Mouse (Mus musculus): Measurements from ENCODE around the gene Ppfia1.

Ppfia1 gene

DNA sequence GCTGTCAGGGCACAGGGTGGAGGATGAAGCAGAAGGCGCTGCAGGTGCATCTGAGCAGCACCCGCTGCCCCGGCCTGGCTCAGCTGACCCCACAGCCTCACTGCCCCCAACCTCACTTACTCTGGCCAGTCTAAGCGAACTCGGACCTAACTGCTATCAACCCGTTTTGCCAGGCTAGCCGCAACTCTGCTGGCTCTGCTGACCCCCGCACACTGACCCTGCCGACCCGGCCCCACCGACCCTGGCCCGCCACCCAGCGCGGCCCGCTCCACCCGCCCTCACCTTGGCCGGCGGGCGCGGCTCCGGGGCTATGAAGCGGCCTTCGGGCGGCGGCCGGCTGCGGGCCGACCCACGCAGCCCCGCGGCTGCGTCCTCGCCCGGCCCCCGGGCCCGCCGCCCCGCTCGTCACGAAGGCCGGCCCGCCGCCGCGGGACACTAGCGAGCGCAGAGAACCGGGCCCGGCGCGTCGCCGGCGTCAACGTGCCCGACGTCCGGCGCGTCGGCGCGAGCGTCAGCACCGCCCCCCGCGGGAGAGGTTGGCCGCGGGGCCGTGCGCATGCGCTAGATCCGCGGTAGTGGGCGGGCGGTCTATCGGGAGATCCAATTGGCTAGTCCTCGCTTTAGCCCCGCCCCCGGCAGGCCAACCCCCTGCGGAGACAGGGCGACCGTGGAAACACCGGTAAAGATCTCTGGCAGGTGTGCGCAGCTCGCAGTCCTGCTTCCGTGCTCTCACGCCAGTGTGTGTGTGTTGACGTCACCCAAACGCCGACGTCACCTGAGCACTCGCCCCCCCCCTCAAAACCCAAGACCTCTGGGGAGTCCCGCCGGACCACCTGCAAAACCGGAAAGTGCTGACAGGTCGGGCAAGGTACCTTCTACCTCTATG, at the start of gene Ppfia1:
TSS of gene Ppfia1 (minus strand) at position 493 of the 886 bp plus-strand sequence.
- peak; percentile 100 for DNase-seq

DNA sequence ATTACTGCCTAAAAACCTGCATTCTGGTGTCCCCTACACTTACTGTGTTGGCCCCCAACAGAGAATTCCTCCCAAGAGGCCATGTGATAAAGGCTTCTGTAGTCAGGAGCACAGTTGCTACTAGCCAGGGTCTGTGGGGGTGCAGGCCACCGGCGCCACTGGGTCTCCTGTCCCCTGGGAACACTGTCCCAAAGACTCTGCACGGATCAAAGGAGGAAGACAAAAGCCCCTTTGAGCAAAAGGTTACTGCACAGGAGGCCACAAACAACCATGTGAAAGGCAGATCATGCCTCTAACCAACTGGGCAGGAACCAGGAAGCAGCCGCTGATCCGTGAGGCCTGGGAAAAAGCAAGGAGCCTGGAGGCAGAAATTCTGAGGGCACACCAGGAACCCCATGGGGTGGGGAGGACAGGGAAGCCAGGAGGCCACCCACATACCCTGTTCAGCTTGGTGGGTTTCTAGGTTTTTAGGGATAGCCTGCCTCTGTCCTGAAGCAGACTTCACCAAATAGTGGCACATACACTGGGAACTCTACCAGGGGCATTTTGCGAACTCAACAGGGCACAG, 46.9 kb upstream of the Ppfia1 start:
- DNase-seq, result no peak

DNA sequence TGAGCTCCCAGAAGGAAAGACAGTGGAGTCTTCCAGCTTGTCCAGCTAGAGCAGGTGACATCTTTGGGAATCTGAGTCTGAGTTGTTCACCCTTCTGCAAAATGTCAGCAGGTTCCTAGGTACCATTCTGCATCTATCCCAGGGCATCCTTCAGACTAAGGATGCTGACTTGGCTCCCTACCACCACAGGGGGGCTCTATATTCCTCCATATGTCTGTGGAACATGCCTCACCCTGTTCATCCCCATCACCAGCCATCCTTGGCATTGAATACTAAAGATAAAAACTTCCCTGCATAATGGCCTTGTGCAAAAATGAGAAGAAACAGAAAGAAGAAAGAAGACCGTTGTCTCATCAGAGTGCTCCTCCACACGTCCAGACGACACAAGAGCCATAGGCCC, 36.0 kb upstream of the Ppfia1 start:
- no peak for DNase-seq

DNA sequence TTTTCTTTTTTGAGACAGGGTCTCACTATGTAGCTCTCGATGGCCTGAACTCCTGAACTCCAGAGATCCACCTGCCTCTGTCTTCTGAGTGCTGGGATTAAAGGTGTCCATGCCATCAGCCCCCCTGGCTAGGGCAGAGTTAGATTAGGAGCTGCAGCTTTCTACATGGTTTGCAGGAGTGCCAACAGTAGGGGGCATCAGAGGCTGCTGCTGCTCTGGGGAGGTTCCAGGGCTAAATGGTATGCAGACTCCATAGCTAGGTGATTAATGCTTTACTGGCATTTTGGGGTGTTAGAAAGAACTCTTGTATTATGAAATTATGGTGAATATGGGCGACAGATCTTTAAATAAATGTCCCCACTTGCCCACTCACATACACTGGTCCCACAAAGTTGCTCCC, 33.8 kb upstream of the Ppfia1 start:
- DNase-seq, result no peak

DNA sequence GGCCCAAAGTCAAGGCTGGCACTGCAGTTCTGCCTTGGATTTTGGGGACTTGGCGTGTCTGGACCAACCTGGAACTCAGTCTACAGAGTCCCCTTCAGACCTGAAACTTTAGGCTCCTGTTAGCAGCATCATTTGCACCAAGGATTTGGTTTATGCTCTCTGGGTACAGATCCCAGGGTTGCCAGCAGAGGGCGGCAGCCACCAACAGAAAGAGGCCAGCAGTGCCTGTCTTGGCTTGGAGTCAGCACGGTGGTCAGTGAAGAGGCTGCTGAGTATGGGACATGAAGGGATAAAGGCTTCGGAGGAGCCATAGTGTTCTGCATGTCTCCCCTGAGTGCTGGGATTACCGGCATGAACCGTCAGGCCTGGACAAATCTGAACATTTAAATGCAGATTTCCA, 32.1 kb upstream of the Ppfia1 start:
- DNase-seq, result peak; percentile 39

DNA sequence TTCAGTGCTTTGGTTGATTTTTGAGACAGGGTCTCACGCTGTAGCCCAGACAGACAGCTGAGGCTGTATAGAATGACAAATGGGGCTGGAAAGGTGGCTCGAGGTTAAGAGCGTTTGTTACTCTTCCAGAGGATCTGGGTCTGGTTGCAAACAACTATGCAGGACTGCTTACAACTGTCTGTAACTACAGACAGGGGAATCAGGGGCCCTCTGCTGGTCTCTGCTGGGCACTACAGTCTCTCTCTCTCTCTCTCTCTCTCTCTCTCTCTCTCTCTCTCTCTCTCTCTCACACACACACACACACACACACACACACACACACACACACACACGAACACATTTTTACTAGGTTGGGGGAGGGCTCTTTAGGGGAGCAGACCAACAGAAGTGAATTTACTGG, 30.1 kb upstream of the Ppfia1 start:
- DNase-seq, result peak; percentile 51

DNA sequence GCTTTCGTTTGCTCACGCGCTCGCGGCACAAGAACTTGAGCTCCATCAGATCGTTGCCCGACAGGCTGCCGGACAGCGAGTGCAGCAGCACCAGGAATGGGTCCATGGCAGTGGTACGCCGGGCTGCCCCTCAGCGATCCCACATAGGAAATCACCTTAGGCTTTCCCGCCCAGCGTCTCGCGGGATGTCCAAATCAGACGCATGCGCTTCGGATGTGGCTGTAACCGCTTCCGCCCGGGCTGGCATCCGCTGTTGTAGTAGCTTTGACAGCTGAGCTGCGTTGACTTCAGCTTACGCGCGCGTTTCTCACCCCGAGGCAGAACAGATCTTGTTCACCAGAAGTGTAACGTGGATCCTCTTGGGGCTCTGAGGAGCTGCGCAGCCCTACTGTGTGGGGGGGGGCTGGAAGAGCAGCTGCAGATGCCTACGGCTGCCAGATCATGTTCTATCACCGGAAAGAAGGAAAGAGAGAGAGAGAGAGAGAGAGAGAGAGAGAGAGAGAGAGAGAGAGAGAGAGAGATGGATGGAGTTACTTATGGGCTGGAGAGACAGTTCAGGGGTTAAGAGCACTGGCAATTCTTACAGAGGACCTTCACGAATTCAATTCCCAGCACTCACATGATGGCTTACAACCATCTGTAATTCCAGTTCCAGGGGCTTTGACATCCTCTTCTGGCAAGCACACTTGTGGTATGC, 28.9 kb upstream of the Ppfia1 start, which contains the start of gene Fadd:
TSS of gene Fadd (minus strand) at position 180 of the 697 bp plus-strand sequence.
- DNase-seq, result peak; percentile 92

DNA sequence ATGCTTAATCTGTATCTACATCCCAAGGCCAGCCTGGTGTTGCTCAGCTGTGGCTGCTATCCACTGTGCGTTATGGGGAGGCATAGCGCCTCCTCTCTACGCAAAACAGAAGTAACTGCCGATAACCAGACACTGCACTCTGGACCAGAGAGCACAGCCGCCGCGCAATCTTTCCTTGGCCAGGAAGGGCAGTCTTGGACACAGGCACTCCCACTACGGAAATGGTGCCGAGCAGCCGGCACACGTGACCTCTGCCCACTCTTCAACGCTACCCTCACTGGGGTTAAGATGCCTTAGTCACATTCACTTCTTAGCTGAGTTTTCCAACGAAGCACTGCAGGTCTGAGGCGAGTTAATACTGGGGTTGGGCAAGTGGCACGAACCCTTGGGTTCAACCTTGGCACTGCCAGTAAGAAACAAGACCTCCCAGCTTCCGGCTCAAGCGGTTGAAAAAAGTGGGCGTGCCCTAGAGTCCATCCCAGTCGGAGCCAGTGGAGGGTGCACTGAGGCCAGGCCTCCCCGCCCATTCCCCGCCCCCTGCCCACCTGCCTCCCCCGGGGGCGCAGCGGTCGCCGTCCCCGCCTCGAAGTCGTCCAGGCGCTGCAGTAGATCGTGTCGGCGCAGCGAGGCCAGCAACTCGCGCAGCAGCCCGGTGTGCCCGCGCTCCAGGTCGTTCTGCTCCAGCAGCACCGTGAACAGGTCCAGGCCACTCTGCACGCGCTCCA, 28.2 kb upstream of the Ppfia1 start:
- DNase-seq, result peak; percentile 53

DNA sequence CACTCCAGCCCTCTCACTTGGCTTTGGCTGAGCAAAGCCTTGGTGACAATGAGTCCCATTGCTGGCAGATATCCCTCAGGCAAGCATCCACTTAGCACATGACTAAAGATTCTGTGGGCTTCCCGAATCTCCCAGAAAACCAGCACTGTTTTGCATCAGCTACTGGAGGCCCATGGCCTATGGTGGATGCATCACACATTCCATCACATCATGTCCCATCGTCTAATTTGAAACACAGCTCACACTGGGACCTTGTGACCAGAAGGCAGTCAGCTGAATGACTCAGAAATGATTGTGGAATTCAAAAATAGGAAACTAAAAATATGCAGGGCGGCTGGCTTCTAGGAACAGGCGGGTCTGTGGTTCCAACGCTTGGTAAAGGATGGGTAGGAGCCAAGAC, 24.3 kb upstream of the Ppfia1 start:
- DNase-seq, result no peak

DNA sequence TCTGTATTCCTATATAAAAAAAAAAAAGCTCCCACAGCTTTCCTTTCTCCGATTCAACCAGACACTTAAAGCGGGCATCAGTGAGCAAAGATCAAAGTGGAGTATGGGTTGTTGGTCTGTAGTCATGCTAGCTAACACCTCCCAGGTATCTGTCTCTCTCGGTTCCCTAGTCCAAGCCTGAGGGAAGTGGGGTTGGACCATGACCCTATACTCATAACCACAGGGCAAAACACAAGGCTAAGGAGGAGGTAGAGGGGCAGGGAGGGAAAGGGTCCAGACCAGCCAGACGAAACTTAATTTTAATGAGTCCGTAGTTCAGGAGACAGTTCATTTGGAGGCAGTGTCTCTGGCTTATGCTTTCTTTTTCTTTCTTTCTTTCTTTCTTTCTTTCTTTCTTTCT, 18.7 kb upstream of the Ppfia1 start:
- no peak for DNase-seq

DNA sequence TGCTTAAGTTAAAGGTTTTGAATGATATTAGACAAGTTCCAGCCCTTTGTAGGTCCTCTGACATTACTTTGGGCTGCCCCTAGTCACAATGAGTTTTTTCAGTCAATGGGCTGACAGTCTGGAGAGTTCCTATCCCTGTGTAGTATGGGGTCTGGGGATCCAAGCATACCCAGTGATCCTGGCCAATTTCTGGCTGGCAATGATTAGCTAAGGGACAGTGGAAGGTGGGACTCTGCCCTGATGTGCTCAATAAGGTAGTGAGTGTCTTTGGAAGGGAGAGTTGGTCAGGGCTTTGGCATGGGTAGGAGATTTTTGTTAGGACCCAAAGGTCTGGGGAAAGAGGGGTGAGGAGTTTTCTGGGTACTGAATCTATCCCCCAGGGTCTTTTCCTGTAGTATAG, 18.1 kb upstream of the Ppfia1 start:
- no peak for DNase-seq

DNA sequence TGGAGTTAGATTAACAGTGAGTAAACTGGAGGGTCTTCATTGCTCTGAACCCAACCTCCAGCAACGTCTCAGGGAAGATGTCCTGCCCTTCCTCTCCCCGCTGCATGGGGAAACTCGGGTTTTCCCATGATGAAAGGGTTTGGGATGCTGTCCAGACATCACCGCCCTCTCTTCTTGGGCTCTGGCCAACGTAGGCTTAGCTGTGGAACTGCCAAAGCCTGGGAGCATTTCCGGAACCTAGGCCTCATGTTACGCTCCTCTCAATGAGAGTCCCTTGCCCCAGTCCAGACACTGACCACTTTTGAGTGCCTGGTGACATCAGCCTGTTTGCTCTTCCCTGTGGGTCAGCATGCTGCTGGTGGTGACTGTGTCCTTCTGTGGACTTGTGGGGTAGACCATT, 15.9 kb upstream of the Ppfia1 start:
- no peak for DNase-seq

DNA sequence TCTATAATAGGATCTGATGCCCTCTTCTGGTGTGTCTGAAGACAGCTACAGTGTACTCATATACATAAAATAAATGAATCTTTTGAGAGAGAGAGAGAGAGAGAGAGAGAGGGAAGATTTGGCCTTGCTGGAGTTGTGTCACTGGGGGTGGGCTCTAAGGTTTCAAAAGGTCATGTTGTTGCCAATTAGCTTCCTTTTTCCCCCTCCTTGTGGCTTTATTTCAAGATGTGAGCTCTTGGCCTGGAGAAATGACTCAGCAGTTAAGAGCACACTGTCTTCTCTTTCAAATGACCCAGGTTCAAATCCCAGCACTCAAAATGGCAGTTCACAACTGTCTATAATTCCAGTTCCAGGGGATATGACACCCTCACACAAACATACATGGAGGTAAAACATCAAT, 14.6 kb upstream of the Ppfia1 start:
- DNase-seq, result no peak

DNA sequence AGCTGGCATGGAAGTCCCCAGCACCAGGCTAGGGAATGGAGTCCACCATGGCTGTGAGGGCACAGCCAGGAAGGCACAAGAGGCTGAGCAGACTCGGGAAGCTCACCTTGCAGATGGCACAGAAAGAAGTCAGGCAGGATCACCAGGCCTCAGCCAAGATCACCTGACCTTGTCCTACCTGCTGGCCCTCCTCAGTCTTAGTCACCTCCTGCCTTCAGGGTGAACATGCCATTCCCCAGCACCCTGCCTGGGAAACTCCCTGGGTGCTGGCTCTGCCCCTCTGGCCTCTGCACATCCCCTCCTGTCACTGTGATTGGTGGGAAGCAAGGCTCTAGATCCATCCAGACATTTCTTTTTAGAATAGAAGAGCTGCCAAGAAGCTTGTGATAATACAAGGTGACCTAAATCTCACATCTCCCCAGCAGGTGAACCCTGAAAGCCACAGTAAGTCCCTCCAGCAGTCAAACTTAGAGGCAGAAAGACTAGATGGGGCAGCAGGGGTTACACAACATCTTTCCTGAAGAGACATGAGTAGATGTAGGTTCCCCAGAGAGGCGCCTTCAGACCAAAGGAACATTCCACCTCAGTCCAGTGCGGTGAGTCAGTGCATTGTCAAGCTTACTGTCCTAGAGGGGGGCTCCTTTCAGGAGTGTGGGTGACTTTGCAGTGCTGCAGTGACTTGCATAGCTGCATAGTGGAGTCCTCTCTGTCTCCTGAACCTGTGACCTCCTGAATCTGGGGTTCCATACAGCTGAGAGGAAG, 13.6 kb upstream of the Ppfia1 start:
- peak; percentile 0 for DNase-seq

DNA sequence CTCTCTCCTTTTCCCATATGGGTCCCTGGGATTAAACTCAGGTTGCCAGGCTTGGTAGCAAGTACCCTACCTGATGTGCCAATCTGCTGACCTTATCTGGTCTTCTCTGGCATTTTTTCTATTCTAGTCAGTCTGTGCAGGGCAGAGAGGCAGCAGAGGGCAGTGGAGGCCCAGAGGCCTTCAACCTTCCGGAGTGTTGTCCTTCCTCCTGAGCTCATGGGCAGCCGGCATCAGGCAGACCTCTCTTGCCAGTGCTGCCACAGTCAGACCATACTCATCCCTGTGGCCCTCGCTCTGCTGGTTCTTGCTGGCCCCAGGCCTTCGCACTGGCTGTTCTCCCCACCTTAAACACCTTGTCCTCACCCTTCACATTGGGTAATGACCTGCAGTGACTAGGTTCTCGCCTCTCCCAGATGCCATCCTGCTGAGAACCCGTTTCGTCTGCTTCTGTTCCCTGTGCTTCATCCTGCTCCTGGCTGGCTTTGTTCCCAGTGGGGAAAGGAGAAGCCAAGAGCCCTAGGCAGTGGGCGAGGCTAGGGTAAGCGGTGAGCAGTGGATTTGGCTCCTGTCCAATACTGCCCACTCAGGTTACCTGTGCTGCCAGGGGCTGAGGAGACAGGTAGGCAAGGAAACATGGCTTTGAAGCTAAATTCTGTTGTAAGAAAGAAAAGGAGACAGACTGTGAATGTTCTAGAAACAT, 10.1 kb upstream of the Ppfia1 start:
- DNase-seq, result no peak

DNA sequence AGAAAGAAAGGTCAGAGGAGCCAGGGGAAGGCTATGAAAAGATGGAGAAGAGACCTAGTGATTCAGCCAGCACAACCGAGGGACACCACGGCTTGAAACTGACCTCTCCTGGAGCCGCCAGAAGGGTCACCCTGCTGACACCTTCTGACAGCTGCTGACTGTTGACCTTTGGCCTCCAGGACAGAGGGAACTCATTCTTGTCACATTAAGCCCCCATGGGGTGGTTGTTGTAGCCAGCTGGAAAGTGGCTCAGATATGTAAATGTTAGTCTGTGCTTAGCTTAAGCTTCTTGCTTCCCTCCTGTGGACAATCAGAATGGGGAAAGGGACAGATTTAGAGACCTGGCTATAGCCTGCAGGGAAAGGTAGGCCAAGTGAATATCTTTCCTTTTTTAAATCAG, 8.5 kb upstream of the Ppfia1 start:
- DNase-seq, result no peak

DNA sequence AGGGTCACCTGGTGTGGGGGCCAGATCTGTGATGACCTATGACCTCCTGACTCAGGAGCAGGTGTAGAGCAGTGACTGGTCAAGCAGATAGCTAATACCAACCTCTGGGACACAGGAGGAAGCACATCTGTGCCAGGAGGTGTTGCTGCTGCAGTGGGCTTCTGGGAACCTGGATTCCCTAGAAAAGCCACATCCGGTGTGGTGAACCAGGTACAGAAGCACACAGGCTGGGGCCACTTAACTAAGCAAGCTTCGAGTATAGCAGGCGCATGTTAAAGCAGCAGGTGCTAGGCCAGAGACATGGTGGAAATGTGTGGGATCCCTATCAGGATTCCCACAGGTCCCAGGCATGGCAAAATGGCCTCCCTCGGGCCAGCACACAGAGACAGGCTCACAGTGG, 7.1 kb upstream of the Ppfia1 start:
- no peak for DNase-seq

DNA sequence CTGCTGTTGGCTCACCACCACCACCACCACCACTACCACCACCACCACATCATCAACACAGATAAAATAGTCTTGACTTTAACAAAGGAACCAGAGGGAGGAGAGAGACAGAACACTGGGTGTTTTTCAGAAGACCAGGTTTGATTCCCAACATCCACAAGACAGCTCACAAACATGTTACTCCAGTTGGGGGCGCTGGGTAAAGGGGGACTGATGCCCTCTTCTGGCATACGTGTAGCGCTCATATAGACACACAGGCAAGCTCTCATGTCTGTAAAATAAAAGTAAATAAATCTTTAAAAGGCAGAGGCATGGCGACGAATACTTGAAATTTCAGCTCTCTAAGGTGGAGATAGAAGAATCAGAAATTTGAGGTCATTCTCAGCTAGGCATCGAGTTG, 5.0 kb upstream of the Ppfia1 start:
- peak; percentile 3 for DNase-seq

DNA sequence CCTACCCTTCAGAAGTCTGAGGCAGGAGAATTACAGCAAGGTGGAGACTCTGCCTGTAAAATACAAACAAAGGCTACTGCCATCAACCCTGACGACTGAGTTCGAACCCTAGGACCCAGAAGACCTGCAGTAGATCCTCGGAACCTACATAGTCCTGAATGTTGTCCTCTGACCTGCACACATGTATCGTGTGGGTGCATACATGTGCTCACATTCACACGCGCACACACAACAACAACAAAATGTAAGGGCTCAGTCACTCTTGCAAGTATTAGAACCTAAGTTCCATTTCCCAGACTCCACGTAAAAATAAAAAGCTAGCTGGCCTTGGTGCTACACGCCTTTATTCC, 569 bp upstream of the Ppfia1 start:
- no peak for DNase-seq

DNA sequence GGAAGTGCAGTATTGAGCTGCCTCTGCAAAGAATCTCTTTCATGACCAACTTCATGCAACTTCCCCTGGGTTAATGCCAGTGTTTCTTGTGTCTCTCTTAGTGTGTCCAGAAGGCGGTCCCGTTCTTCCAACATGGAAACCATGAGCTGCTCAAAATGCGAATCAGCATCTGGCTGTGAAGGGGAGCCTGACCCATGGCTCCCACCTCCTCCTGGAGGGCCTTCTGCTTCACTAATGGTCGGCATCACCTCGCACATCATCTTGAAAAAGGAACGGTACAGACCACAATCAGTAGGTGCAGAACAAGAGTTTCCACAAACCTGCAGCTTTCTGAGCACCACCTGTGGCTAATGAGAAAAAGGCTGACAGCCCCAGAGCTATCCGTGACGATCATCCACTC, 1.3 kb downstream of the Ppfia1 start:
- DNase-seq, result peak; percentile 20

DNA sequence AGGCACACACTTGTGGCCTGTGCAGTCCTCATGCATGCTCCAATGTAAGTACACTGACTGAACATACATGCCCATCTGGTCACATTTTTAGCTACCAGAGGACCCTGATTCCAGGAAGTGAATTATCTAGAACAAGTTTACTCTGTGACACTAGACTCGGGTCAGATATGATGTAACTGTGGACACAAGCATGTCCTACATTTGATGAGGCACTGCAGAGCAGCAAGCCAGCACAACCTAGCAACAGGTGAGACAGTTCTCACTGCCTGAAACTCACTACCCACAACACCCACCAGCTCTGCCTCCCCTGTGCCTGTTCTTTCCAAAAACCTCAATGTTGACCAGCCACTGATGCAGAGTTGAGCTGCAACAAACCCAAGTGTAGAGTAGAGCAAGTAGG, 2.7 kb downstream of the Ppfia1 start:
- no peak for DNase-seq
